Mouse (Mus musculus): ENCODE data around the gene Lrrc45. TPM values are rescaled to one million over a fixed set of nuclear protein-coding genes. Genes with fewer than 3 reads are reported as not detected.
"Not testable (repeated sequence)": the region's sequence is repeated elsewhere in the genome, so short reads cannot be mapped to it uniquely, and the experiment has no call there.

Lrrc45 gene
- polyA plus RNA-seq (2012; rRNA removed): 114 and 137 TPM in 2 replicates

DNA sequence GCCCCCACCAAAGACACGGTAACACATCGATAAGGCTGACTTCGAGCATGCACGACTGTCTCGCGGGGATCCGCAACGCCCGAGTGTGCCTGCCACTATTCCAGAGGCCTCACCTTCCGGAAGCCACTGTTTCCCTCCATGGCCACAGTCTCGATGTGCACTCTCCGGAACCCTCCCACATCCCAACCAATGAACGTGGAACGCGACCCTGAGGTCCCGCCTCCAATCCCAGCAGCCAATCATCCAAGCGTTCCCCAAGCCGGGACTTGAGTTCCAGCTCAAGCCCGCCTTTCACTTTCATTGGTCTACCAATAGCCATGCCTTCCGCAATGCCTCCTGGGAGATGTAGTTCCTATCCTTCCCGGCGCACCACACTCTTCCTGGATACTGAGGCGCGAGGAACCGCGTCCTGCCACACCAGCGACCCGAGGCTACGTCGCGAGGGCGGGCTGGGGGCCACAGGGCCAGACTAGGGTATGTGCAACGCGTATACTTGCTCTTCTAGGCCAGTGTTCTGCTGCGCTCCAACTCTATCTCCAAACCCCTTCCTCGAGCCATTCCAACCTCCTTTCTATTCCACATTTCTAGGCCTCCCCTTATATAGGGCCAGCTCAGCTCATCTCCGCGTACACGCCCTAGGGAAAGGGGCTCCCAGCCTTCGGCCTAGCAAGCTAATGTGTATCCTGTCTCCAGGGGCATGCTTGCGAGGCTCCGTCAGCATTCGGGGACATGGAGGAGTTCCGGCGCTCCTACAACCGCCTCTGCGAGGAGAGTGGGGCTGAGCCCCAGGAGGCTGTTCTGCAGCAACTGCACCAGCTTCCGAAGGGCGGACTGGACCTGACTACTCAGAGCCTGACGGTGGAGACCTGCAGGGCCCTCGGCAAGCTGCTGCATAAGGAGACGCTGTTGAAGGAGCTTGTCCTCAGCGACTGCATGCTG, at the start of gene Lrrc45, which contains the start of gene Cenpx:
Gene Lrrc45, plus strand, starts transcription at position 346 of the 939 bp plus-strand sequence.
Gene Cenpx, minus strand, starts transcription at position 159 of the 939 bp plus-strand sequence.
- Histone ChIP-seq H3K27ac (ENCODE audit: insufficient read depth, low read length) (no peak within 1 kb of the TSS), H3K4me3 (ENCODE audit: insufficient read depth, low read length) (peak within 1 kb of the TSS; percentile 61), H3K4me1 (ENCODE audit: control insufficient read depth, insufficient read depth, low read length) (peaks cover 3% of the 10 kb centered on the region)
- TF ChIP-seq POLR2A (IDR thresholded peaks at IDR 0.05; ENCODE audit: extremely low read depth, insufficient read depth, low read length) (peak; percentile 77), CTCF (IDR thresholded peaks at IDR 0.05; ENCODE audit: extremely low read depth, insufficient read depth, low read length) (no peak)

DNA sequence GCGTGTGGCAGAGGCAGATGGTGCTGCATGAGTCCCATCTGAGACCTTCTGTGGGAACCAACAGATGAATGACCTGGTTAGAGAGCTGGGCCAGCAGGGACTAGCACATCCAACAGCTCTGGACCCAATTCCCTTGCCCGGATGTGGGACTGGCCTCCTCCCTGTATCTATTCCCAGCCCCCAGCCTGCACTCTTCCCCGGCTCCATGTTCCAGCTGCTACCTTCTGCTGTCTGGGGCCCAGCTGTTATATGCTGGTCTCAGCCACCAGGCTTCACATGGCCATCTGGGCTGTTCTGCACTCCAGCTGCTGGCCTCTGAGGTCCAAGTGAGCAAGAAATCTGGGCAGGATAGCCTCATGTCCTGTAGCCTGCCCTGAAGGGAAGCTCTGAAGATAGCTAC, 48.3 kb upstream of the Lrrc45 start:
- Histone ChIP-seq H3K27ac (ENCODE audit: insufficient read depth, low read length) (no peak overlapping the region), H3K4me1 (ENCODE audit: control insufficient read depth, insufficient read depth, low read length) (no peaks in the 10 kb centered on the region), H3K4me3 (ENCODE audit: insufficient read depth, low read length) (no peak overlapping the region)
- TF ChIP-seq CTCF (IDR thresholded peaks at IDR 0.05; ENCODE audit: extremely low read depth, insufficient read depth, low read length): no peak
- no peak for TF ChIP-seq POLR2A (IDR thresholded peaks at IDR 0.05; ENCODE audit: extremely low read depth, insufficient read depth, low read length)

DNA sequence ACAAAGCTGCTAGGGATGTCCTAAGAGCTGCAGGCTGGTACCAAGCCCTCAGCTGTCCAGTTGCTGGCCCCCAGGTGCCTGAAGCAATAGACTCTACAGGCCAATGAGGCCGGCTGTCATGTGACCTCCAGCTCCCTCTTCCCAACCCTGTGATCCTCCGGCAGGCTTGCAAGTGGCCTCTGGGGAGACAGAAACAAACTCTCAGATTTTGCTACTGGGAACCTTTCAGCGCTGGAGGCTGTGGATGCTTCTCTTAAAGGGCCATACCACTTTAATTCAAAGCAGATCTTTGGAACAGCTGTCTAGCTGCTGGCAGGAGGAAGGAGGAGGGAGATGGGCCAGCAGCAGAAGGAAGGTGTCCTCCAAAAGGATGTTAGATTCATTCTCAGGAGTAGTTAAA, 47.1 kb upstream of the Lrrc45 start:
- H3K4me1 ChIP-seq (ENCODE audit: control insufficient read depth, insufficient read depth, low read length): no peaks in the 10 kb centered on the region
- TF ChIP-seq CTCF (IDR thresholded peaks at IDR 0.05; ENCODE audit: extremely low read depth, insufficient read depth, low read length) (no peak), POLR2A (IDR thresholded peaks at IDR 0.05; ENCODE audit: extremely low read depth, insufficient read depth, low read length) (no peak)
- no peak overlapping the region for H3K27ac ChIP-seq (ENCODE audit: insufficient read depth, low read length)
- no peak overlapping the region for H3K4me3 ChIP-seq (ENCODE audit: insufficient read depth, low read length)

DNA sequence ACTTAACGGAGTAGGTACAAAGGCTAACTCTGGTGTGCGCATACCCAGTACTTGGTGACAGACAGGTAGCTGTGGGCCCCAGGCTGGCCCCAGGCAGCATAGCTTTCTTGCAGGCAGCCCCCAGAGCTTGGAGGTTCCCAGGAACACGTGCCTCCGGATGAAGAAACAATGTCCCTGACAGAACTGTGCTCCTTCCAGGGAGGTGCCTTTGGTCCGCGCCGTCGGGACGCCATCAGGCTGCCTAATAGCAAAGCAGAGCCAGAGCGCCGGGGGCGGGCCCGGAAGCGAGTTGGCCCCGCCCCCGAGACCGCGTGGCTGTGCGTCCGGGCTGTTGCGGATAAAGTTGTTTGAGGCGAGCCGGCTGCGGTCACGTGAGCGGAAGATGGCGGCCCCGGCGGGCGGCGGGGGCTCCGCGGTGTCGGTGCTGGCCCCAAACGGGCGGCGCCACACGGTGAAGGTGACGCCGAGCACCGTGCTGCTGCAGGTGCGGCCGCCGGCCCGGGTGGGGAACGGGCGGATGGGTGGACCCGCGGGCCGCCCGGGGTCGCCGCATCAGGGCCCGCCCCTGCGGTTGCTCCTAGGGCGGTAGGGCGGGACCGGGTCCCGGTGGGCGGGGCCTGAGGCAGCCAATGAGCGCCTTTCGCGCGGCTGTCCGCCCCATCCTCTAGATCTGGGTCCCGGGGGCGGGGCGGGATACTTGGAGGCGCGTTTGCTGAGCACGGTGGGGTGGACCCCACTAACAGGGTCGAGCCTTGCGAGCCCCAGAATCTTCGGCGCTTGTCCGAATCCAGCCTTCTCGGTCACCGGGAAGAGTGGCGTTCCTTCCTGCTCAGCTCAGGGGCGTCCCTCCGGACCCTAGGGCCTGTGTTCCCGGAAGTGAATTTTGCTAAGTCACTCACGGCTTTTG, 40.8 kb upstream of the Lrrc45 start, which contains the start of gene Aspscr1:
Gene Aspscr1, plus strand, starts transcription at position 287 of the 907 bp plus-strand sequence.
- Histone ChIP-seq H3K4me3 (ENCODE audit: insufficient read depth, low read length) (peak within 1 kb of the TSS; percentile 74), H3K27ac (ENCODE audit: insufficient read depth, low read length) (peak within 1 kb of the TSS; percentile 76), H3K4me1 (ENCODE audit: control insufficient read depth, insufficient read depth, low read length) (peaks cover 5% of the 10 kb centered on the region; the same call in 1 of the 2 replicates)
- TF ChIP-seq CTCF (IDR thresholded peaks at IDR 0.05; ENCODE audit: extremely low read depth, insufficient read depth, low read length) (no peak), POLR2A (IDR thresholded peaks at IDR 0.05; ENCODE audit: extremely low read depth, insufficient read depth, low read length) (peak; percentile 56; the same call in 1 of the 2 replicates)

DNA sequence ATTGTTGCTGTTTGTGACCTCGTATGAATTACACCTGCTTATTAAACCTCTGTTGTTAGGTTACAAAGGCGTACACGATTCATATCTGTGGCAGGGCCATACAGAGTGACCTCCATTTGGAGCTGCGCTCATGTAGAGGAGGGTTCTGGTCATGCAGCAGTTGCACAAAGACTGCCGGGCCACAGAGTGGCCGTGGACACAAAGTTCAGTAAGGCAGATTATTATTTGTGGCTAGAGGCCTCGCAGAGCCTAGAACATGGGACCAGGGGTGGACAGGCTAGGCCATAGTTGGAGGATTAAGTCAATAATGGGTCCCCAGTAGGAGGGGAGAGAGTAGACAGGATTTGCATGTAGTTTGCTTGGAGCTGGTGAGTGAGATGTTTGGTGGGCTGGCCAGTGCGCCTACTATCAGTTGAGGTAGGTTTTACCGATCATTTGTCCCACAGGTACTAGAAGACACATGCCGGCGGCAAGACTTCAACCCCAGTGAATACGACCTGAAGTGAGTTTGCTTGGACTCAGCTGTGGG, 40.1 kb upstream of the Lrrc45 start:
- Histone ChIP-seq H3K4me1 (ENCODE audit: control insufficient read depth, insufficient read depth, low read length) (peaks cover 5% of the 10 kb centered on the region; the same call in 1 of the 2 replicates), H3K27ac (ENCODE audit: insufficient read depth, low read length) (peak overlapping the region; percentile 14; the same call in 1 of the 2 replicates), H3K4me3 (ENCODE audit: insufficient read depth, low read length) (peak overlapping the region; percentile 74)
- TF ChIP-seq CTCF (IDR thresholded peaks at IDR 0.05; ENCODE audit: extremely low read depth, insufficient read depth, low read length) (no peak), POLR2A (IDR thresholded peaks at IDR 0.05; ENCODE audit: extremely low read depth, insufficient read depth, low read length) (no peak)

DNA sequence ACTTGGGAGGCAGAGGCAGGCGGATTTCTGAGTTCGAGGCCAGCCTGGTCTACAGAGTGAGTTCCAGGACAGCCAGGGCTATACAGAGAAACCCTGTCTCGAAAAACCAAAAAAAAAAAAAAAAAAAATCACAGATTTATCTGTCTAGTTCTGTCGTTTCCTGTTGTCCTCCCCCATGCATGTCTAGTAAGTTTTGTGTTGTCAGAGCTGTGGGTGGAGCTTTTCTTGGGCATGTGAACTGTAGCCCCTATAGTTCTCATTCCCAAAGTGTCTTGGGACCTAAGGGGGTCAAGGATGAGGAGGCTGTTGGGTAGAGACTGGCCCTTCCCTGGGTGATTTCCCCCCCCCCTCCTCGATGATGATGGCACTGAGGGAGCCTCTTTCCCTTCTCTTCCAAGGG, 37.9 kb upstream of the Lrrc45 start:
- H3K4me3 ChIP-seq (ENCODE audit: insufficient read depth, low read length); H3K4me1 ChIP-seq (ENCODE audit: control insufficient read depth, insufficient read depth, low read length); H3K27ac ChIP-seq (ENCODE audit: insufficient read depth, low read length): not testable (repeated sequence)

DNA sequence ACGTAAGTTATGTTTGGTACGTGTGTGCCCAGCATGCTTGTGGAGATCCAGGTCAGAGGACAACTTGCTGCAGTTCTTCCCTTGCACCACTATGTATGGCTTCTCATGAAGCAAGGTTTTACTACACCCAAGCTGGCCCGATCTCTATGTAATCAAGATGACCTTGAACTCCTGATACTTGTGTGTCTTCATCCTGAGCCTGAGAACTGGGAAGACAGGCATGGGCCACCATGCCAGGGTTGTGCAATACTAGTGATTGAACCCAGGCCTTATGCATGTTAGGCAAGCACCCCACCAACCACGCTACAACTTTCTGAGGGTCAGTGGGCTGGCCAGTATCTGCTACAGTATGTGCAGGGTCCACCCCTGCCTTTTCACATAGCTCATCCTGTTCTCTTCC, 36.8 kb upstream of the Lrrc45 start:
- no peak for TF ChIP-seq CTCF (IDR thresholded peaks at IDR 0.05; ENCODE audit: extremely low read depth, insufficient read depth, low read length)
- no peak for TF ChIP-seq POLR2A (IDR thresholded peaks at IDR 0.05; ENCODE audit: extremely low read depth, insufficient read depth, low read length)
- no peak overlapping the region for H3K27ac ChIP-seq (ENCODE audit: insufficient read depth, low read length)
- H3K4me3 ChIP-seq (ENCODE audit: insufficient read depth, low read length): no peak overlapping the region
- H3K4me1 ChIP-seq (ENCODE audit: control insufficient read depth, insufficient read depth, low read length): peaks cover 5% of the 10 kb centered on the region; the same call in 1 of the 2 replicates

DNA sequence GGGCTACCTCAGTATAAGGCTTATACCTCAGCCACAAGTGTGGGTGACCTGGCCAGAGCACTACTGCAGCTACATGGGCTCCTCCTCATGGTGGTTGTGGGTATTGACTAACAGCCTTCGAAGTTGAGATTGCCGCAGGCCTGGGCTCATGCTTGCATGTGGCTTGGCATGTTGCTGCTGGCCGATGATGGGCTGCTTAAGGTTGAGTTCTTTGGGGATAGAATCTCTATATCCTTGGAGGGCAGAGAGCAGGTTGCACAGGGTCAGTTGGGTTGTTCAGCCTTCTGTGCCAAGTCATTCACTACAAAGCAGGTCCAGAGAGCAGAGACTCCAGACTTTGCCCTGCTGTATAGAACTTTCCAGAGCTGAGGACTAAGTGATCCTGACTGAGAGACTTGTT, 33.8 kb upstream of the Lrrc45 start:
- TF ChIP-seq POLR2A (IDR thresholded peaks at IDR 0.05; ENCODE audit: extremely low read depth, insufficient read depth, low read length): no peak
- peak; percentile 38 for TF ChIP-seq CTCF (IDR thresholded peaks at IDR 0.05; ENCODE audit: extremely low read depth, insufficient read depth, low read length)
- Histone ChIP-seq H3K4me3 (ENCODE audit: insufficient read depth, low read length) (no peak overlapping the region), H3K4me1 (ENCODE audit: control insufficient read depth, insufficient read depth, low read length) (no peaks in the 10 kb centered on the region), H3K27ac (ENCODE audit: insufficient read depth, low read length) (no peak overlapping the region)

DNA sequence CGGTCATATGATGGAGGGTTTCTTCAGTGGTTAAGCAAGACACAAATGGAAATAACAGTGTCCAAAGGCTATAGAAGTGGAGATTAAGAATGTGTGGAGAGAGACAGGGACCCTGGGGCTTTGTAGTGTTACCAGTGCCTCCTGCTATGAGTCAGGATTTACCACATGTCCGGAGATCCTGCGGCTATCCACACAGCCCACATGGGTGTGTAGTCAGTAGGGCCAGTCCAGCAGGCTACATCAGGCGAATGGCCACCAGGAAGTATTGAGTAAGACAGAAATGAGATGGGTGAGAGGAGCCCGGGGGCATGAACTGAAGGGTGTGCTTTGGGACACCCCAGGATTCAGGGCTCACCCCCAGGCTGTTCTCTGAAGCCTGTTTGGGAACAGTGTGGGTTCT, 31.0 kb upstream of the Lrrc45 start:
- no peak overlapping the region for H3K4me3 ChIP-seq (ENCODE audit: insufficient read depth, low read length)
- TF ChIP-seq CTCF (IDR thresholded peaks at IDR 0.05; ENCODE audit: extremely low read depth, insufficient read depth, low read length): no peak
- no peak for TF ChIP-seq POLR2A (IDR thresholded peaks at IDR 0.05; ENCODE audit: extremely low read depth, insufficient read depth, low read length)
- no peaks in the 10 kb centered on the region for H3K4me1 ChIP-seq (ENCODE audit: control insufficient read depth, insufficient read depth, low read length)
- no peak overlapping the region for H3K27ac ChIP-seq (ENCODE audit: insufficient read depth, low read length)
